Mouse (Mus musculus) gastrocnemius, postnatal 36 days (tissue): ENCODE results near the gene Abhd14a. TPM values are rescaled to one million over a fixed set of nuclear protein-coding genes. Genes with fewer than 3 reads are reported as not detected.

Experiments
- DNase-seq, 2 experiments: peaks; one replicate each; pipeline ENCODE4 v3.0.0; 2022
- intact Hi-C: fragments of 180-260 bp; cut with DNase I; formaldehyde crosslinking; loops from one replicate; pipeline ENCODE4 v1.15.1; 2025
- total RNA-seq, 2 experiments: library from RNA; stranded (reverse); gene quantifications; 2 replicates each; pipeline ENCODE4 v1.2.3; 2021

The Abhd14a gene
- total RNA-seq, 2 experiments from 2014 or later, result 14.6 to 15.7 TPM

- intact Hi-C loops, result no loop called here
- no peak for DNase-seq
Observed at GRCm38 (mm10) chr9:106394649-106395602, 52.6 kb downstream of the Abhd14a start.

- intact Hi-C loops, result no loop called here
- no peak for DNase-seq
Observed at GRCm38 (mm10) chr9:106393548-106393947, 53.9 kb downstream of the Abhd14a start.

DNA sequence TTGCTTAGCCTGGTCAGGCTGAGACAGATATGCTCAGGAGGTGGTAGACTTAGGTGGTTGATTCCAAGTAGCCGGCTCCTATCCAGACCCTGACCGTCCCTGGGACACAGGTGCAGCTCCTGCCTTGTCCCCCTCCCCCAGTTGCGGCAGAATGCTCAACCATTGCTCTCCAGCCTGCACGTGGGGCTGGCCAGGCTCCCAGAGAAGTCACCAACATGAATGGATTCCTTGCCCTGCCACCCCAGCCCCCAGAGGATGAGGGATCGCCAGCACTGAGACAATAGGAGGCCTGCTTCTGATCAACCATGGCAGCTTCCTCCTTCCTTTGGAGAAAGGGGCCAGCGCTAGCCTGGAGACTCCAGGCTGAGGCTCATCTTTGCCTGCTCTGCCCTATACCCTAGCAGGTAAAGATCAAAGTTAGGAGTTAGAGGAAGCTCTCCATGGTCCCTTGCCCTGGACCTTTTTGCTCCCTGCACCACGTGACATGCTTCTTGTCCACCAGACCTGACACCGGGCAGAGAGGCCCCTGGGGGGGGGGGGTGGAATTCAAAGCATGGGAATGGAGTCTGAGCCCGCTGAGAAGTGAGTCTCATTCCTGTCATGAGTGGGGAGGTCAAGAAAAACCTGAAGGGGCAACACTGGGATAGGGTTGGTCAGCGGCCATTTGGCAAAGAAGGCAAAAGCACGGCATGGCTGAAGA lies 54.5 kb downstream of the Abhd14a start:
- no peak for DNase-seq
- intact Hi-C loops, result no loop called here

Other genes starting within 250 kb of the Abhd14a start
- 1 to 10 TPM; 3.0 to 3.3 TPM for gene Ppm1m, start 247.9 kb downstream of the Abhd14a start, total RNA-seq
- 100 to 1,000 TPM; 113 to 156 TPM for gene Twf2, start 244.6 kb downstream of the Abhd14a start, total RNA-seq
- under 1 TPM; 0.25 to 0.31 TPM for gene Tlr9, start 225.1 kb downstream of the Abhd14a start, total RNA-seq
- gene Alas1, start 199.0 kb downstream of the Abhd14a start, total RNA-seq, result 100 to 1,000 TPM; 235 to 282 TPM
- 1 to 10 TPM; 1.5 to 1.7 TPM for gene Poc1a, start 166.6 kb downstream of the Abhd14a start, total RNA-seq
- 10 to 100 TPM; 24.9 to 28.3 TPM for gene Dusp7, start 79.0 kb downstream of the Abhd14a start, total RNA-seq
- 100 to 1,000 TPM; 218 to 266 TPM for gene Rpl29, start 18.2 kb downstream of the Abhd14a start, total RNA-seq
- gene Acy1, start 9.4 kb downstream of the Abhd14a start, total RNA-seq, result 10 to 100 TPM in 1 of 2 experiments, 1 to 10 TPM in 1; 9.0 to 12.3 TPM
- 1 to 10 TPM; 3.5 to 4.5 TPM for gene Abhd14b, start 219 bp downstream of the Abhd14a start, total RNA-seq
- 10 to 100 TPM; 58.0 to 58.3 TPM for gene Pcbp4, start 5.6 kb upstream of the Abhd14a start, total RNA-seq
- under 1 TPM in 1 of 2 experiments, not detected in 1; 0.30 TPM for gene Gpr62, start 18.3 kb upstream of the Abhd14a start, total RNA-seq
- 10 to 100 TPM; 16.7 to 22.2 TPM for gene Rrp9, start 28.3 kb upstream of the Abhd14a start, total RNA-seq
- 10 to 100 TPM; 62.1 to 78.7 TPM for gene Parp3, start 29.3 kb upstream of the Abhd14a start, total RNA-seq
- gene Iqcf1, start 52.3 kb upstream of the Abhd14a start, total RNA-seq, result not detected
- not detected for gene Iqcf5, start 66.9 kb upstream of the Abhd14a start, total RNA-seq
- not detected for gene Iqcf3, start 114.0 kb upstream of the Abhd14a start, total RNA-seq
- not detected for gene Iqcf4, start 123.3 kb upstream of the Abhd14a start, total RNA-seq
- gene Iqcf6, start 178.9 kb upstream of the Abhd14a start, total RNA-seq, result not detected
- gene Grm2, start 208.4 kb upstream of the Abhd14a start, total RNA-seq, result not detected
- 10 to 100 TPM; 26.0 to 27.3 TPM for gene Tex264, start 238.2 kb upstream of the Abhd14a start, total RNA-seq